Mouse (Mus musculus) regulatory T cell (primary cell): ENCODE results near the gene Pradc1.

ENCODE experiments used
- in situ Hi-C: fragments of 300-600 bp; cut with MboI, MseI; formaldehyde crosslinking; loops from one replicate; pipeline ENCODE4 v1.15.1; 2025; ENCODE audit warnings: high pct_unique_total_duplicates

The Pradc1 gene

GRCm38 (mm10) chr6:85450697-85451663 is 790 bp downstream of the Pradc1 start, which contains the start of gene Cct7:
TSS of gene Cct7 (plus strand) at chr6:85451514.
- in situ Hi-C loops: loop anchor here (10.0 kb wide), 1 partner anchor 1996 kb away; the partner anchor contains the start of gene Tet3

GRCm38 (mm10) chr6:85450140-85450539 is 1.6 kb downstream of the Pradc1 start:
- in situ Hi-C loops: loop anchor here (10.0 kb wide), 1 partner anchor 1995 kb away; the partner anchor contains the start of gene Tet3

GRCm38 (mm10) chr6:85447351-85447750 is 4.4 kb downstream of the Pradc1 start:
- in situ Hi-C loops: no loop called here

- in situ Hi-C loops: no loop called here
Measured at GRCm38 (mm10) chr6:85445286-85445685, 6.5 kb downstream of the Pradc1 start.

- in situ Hi-C loops: no loop called here
Measured at GRCm38 (mm10) chr6:85444266-85444965, 7.4 kb downstream of the Pradc1 start.

- in situ Hi-C loops: no loop called here
Measured at GRCm38 (mm10) chr6:85443488-85444233, 8.1 kb downstream of the Pradc1 start.

GRCm38 (mm10) chr6:85441142-85441541 is 10.6 kb downstream of the Pradc1 start:
- in situ Hi-C loops: no loop called here

GRCm38 (mm10) chr6:85436631-85437030 is 15.1 kb downstream of the Pradc1 start:
- in situ Hi-C loops: no loop called here

- in situ Hi-C loops: no loop called here
Measured at GRCm38 (mm10) chr6:85436204-85436603, 15.6 kb downstream of the Pradc1 start.

GRCm38 (mm10) chr6:85433865-85434264 is 17.9 kb downstream of the Pradc1 start:
- in situ Hi-C loops: no loop called here

- in situ Hi-C loops: no loop called here
Measured at GRCm38 (mm10) chr6:85431842-85432431, 19.8 kb downstream of the Pradc1 start, which contains the start of gene Smyd5. TSS of gene Smyd5 (plus strand) at chr6:85431989.

GRCm38 (mm10) chr6:85431274-85431841 is 20.4 kb downstream of the Pradc1 start:
- in situ Hi-C loops: no loop called here

- in situ Hi-C loops: no loop called here
Measured at GRCm38 (mm10) chr6:85423836-85424379, 27.9 kb downstream of the Pradc1 start, which contains the start of gene Noto. TSS of gene Noto (plus strand) at chr6:85423886.

GRCm38 (mm10) chr6:85419150-85419549 is 32.6 kb downstream of the Pradc1 start:
- in situ Hi-C loops: no loop called here

GRCm38 (mm10) chr6:85415829-85416228 is 35.9 kb downstream of the Pradc1 start:
- in situ Hi-C loops: no loop called here

GRCm38 (mm10) chr6:85410771-85411273 is 40.9 kb downstream of the Pradc1 start:
- in situ Hi-C loops: no loop called here

GRCm38 (mm10) chr6:85409003-85409402 is 42.8 kb downstream of the Pradc1 start:
- in situ Hi-C loops: loop anchor here (5.0 kb wide), 1 partner anchor 257 kb away; no protein-coding TSS in a partner anchor

- in situ Hi-C loops: no loop called here
Measured at GRCm38 (mm10) chr6:85403039-85403438, 48.7 kb downstream of the Pradc1 start.

- in situ Hi-C loops: no loop called here
Measured at GRCm38 (mm10) chr6:85402613-85403012, 49.2 kb downstream of the Pradc1 start.

- in situ Hi-C loops: no loop called here
Measured at GRCm38 (mm10) chr6:85399715-85400114, 52.1 kb downstream of the Pradc1 start.
